Mouse (Mus musculus) stomach, postnatal 0 days (tissue): ENCODE data around the gene Atp5h. TPM values are rescaled to one million over a fixed set of nuclear protein-coding genes. Genes with fewer than 3 reads are reported as not detected.

Experiments
- ATAC-seq: fragments of 200-750 bp; cut with Nextera tagmentation; 2 replicates; pipeline ENCODE4 v1.8.0; 2017; ENCODE audit not compliant: low FRiP score, low TSS enrichment
- DNase-seq: peaks from one replicate; pipeline ENCODE4 v3.0.0-alpha.2; 2016; ENCODE audit warnings: low spot score
- H3K27ac ChIP-seq: fragments of 300-500 bp; sonication (generic); replicated peaks from 2 replicates; pipeline ENCODE4 v1.5.1; 2014; ENCODE audit warnings: mild to moderate bottlenecking, control low read depth
- H3K27me3 ChIP-seq: fragments of 300-500 bp; sonication (generic); 2 replicates; pipeline ENCODE4 v1.6.1; 2014; ENCODE audit warnings: low read length; ENCODE audit not compliant: control insufficient read depth, insufficient read depth
- H3K36me3 ChIP-seq: fragments of 300-500 bp; sonication (generic); 2 replicates; pipeline ENCODE4 v1.6.1; 2014; ENCODE audit warnings: low read length, mixed read lengths; ENCODE audit not compliant: control insufficient read depth, insufficient read depth
- H3K4me1 ChIP-seq: fragments of 300-500 bp; sonication (generic); replicated peaks from 2 replicates; pipeline ENCODE4 v1.6.1; 2014; ENCODE audit warnings: antibody characterized with exemption; ENCODE audit not compliant: control insufficient read depth, insufficient read depth
- H3K4me2 ChIP-seq: fragments of 300-500 bp; sonication (generic); replicated peaks from 2 replicates; pipeline ENCODE4 v1.6.1; 2014; ENCODE audit warnings: low read depth, mild to moderate bottlenecking, control low read depth, moderate library complexity
- H3K4me3 ChIP-seq: fragments of 300-500 bp; sonication (generic); 2 replicates; pipeline ENCODE4 v1.5.1; 2014; ENCODE audit warnings: low read depth, low read length, control low read depth
- H3K9ac ChIP-seq: fragments of 300-500 bp; sonication (generic); 2 replicates; pipeline ENCODE4 v1.6.1; 2014; ENCODE audit warnings: mild to moderate bottlenecking, low read length, control low read depth, mixed read lengths
- H3K9me3 ChIP-seq: fragments of 300-500 bp; sonication (generic); 2 replicates; pipeline ENCODE4 v1.6.1; 2016; ENCODE audit warnings: low read length; ENCODE audit not compliant: control insufficient read depth
- CTCF ChIP-seq: IDR thresholded peaks from 2 replicates; pipeline ENCODE4 v1.5.1; 2016; ENCODE audit warnings: antibody characterized with exemption, low read depth, mild to moderate bottlenecking, moderate library complexity
- EP300 ChIP-seq: optimal IDR thresholded peaks from 2 replicates; pipeline ENCODE3; 2016; ENCODE audit warnings: antibody characterized with exemption
- WGBS: fragments of 180-500 bp; shearing (Covaris S2); extraction: QIAGEN DNeasy Blood & Tissue Kit; methylation state at CpG from one replicate; pipeline ENCODE4 v1.1.7; 2014; 5-methylcytosine and 5-hydroxymethylcytosine counted together
- polyA plus RNA-seq: library from polyadenylated mRNA; unstranded; fragments of >200 nt; fragmentation: Nextera tagmentation; extraction: Ambion mirVana; gene quantifications from 2 replicates; pipeline ENCODE4 v1.2.1, GENCODE M21; 2015

The Atp5h gene
- polyA plus RNA-seq, 1 experiment from 2014 or later = 916 TPM

GRCm38 (mm10) chr11:115403338-115404124 is 16.2 kb downstream of the Atp5h start, which contains the start of gene Mrpl58:
Gene Mrpl58, plus strand, starts transcription at chr11:115403752.
- ATAC-seq = peak; percentile 93
- TF ChIP-seq EP300 (no peak), CTCF (peak; percentile 5; the same call in 1 of the 2 replicates)
- Histone ChIP-seq H3K4me1 (0 out of 2 replicates have a peak, but pooled peaks cover 3% of the 10 kb centered on the region), H3K36me3 (no peaks in the 10 kb centered on the region), H3K9me3 (no peaks in the 10 kb centered on the region), H3K27ac (peak within 1 kb of the TSS; percentile 89), H3K27me3 (no peaks in the 10 kb centered on the region), H3K4me3 (peak within 1 kb of the TSS; percentile 88), H3K4me2 (peak within 1 kb of the TSS; percentile 71), H3K9ac (peak within 1 kb of the TSS; percentile 91)
- 4% methylated on average over 47 of the region's 50 CpGs for WGBS
- DNase-seq = peak; percentile 87

- no peak for TF ChIP-seq EP300
- TF ChIP-seq CTCF = no peak
- no peak overlapping the region for H3K9ac ChIP-seq
- H3K36me3 ChIP-seq = no peaks in the 10 kb centered on the region
- H3K27ac ChIP-seq = no peak overlapping the region
- no peak for DNase-seq
- H3K4me1 ChIP-seq = 0 out of 2 replicates have a peak, but pooled peaks cover 3% of the 10 kb centered on the region
- no peak overlapping the region for H3K4me3 ChIP-seq
- WGBS = 40% methylated on average over 11 of the region's 11 CpGs
- no peaks in the 10 kb centered on the region for H3K27me3 ChIP-seq
- no peak overlapping the region for H3K4me2 ChIP-seq
- no peaks in the 10 kb centered on the region for H3K9me3 ChIP-seq
- no peak for ATAC-seq
These were observed 19.0 kb downstream of the Atp5h start for GRCm38 (mm10) chr11:115400630-115401391.

- no peak overlapping the region for H3K27ac ChIP-seq
- TF ChIP-seq CTCF (no peak), EP300 (no peak)
These were observed 19.6 kb downstream of the Atp5h start for GRCm38 (mm10) chr11:115400126-115400525.

GRCm38 (mm10) chr11:115398085-115398484 is 21.7 kb downstream of the Atp5h start:
- no peaks in the 10 kb centered on the region for H3K9me3 ChIP-seq
- H3K36me3 ChIP-seq = 0 out of 2 replicates have a peak, but pooled peaks cover 2% of the 10 kb centered on the region
- no peaks in the 10 kb centered on the region for H3K27me3 ChIP-seq
- no peaks in the 10 kb centered on the region for H3K4me1 ChIP-seq
- no peak overlapping the region for H3K4me3 ChIP-seq
- peak; percentile 50; the same call in 1 of the 2 replicates for ATAC-seq
- H3K4me2 ChIP-seq = no peak overlapping the region
- H3K9ac ChIP-seq = no peak overlapping the region
- 52% methylated on average over 7 of the region's 7 CpGs for WGBS
- H3K27ac ChIP-seq = no peak overlapping the region
- no peak for TF ChIP-seq EP300
- no peak for TF ChIP-seq CTCF
- no peak for DNase-seq

More at GRCm38 (mm10) chr11:115400126-115400525, 19.6 kb downstream of the Atp5h start:
- Histone ChIP-seq H3K4me2 (no peak overlapping the region), H3K27me3 (no peaks in the 10 kb centered on the region), H3K9ac (no peak overlapping the region), H3K4me3 (no peak overlapping the region), H3K9me3 (no peaks in the 10 kb centered on the region), H3K36me3 (no peaks in the 10 kb centered on the region), H3K4me1 (0 out of 2 replicates have a peak, but pooled peaks cover 3% of the 10 kb centered on the region)
- 74% methylated on average over 3 of the region's 3 CpGs for WGBS
- DNase-seq (no peak), ATAC-seq (no peak)

GRCm38 (mm10) chr11:115393721-115394325 is 25.9 kb downstream of the Atp5h start:
- H3K4me1 ChIP-seq = no peaks in the 10 kb centered on the region
- H3K4me2 ChIP-seq = no peak overlapping the region
- WGBS = 75% methylated on average over 34 of the region's 34 CpGs
- no peaks in the 10 kb centered on the region for H3K27me3 ChIP-seq
- H3K27ac ChIP-seq = no peak overlapping the region
- no peaks in the 10 kb centered on the region for H3K9me3 ChIP-seq
- 0 out of 2 replicates have a peak, but pooled peaks cover 2% of the 10 kb centered on the region for H3K36me3 ChIP-seq
- DNase-seq = no peak
- H3K9ac ChIP-seq = no peak overlapping the region
- TF ChIP-seq CTCF = no peak
- no peak for TF ChIP-seq EP300
- ATAC-seq = 0 out of 2 replicates have a peak, but pooled peaks have one; percentile 27
- H3K4me3 ChIP-seq = no peak overlapping the region
